Mouse (Mus musculus): ENCODE measurements at regions not wholly inside any gene's neighbourhood (a gene's known extent, or its start where the extent isn't known, plus 50 kb on each side); places are given as distances from the start of the nearest gene placed in this dataset.
A peak's percentile ranks its signal among the peaks of the same experiment; 100 is the strongest.

GRCm38 (mm10) chr9:113381591-113382110 lies 326.4 kb downstream of the Pdcd6ip start:
- in situ Hi-C loops (cut with MboI; ENCODE audit: low pct_unique_long_range_greater_than_20kb) = no loop called here
- ATAC-seq (no peak), DNase-seq (ENCODE audit: low read depth, low spot score) (no peak)
- H3K27me3 ChIP-seq = no peaks in the 10 kb centered on the region
- POLR2A ChIA-PET = no interaction called here
- TF ChIP-seq CTCF (IDR thresholded peaks at IDR 0.05) = no peak
- CTCF ChIA-PET = no interaction called here

GRCm38 (mm10) chr9:113380408-113381129 lies 327.5 kb downstream of the Pdcd6ip start:
- ChIA-PET POLR2A (interaction anchor here (0.5 kb wide), 1 partner anchor 721 kb away, joined by 4 read pairs; no protein-coding TSS in a partner anchor), CTCF (no interaction called here)
- in situ Hi-C loops (cut with MboI; ENCODE audit: low pct_unique_long_range_greater_than_20kb) = no loop called here
- no peak for TF ChIP-seq CTCF (IDR thresholded peaks at IDR 0.05)
- no peaks in the 10 kb centered on the region for H3K27me3 ChIP-seq
- no peak for DNase-seq (ENCODE audit: low read depth, low spot score)
- no peak for ATAC-seq

- no peak for TF ChIP-seq CTCF (IDR thresholded peaks at IDR 0.05)
- in situ Hi-C loops (cut with MboI; ENCODE audit: low pct_unique_long_range_greater_than_20kb) = no loop called here
- no peaks in the 10 kb centered on the region for H3K27me3 ChIP-seq
- ChIA-PET POLR2A (no interaction called here), CTCF (no interaction called here)
- DNase-seq (ENCODE audit: low read depth, low spot score) (peak; percentile 46), ATAC-seq (peak; percentile 96)
These were observed 329.5 kb downstream of the Pdcd6ip start for GRCm38 (mm10) chr9:113378525-113378924.

- DNase-seq (ENCODE audit: low read depth, low spot score) = no peak
- TF ChIP-seq CTCF (IDR thresholded peaks at IDR 0.05) = no peak
- H3K27me3 ChIP-seq = no peaks in the 10 kb centered on the region
- CTCF ChIA-PET = no interaction called here
- ATAC-seq = no peak
- POLR2A ChIA-PET = no interaction called here
- in situ Hi-C loops (cut with MboI; ENCODE audit: low pct_unique_long_range_greater_than_20kb) = no loop called here
These were observed 336.2 kb downstream of the Pdcd6ip start for GRCm38 (mm10) chr9:113371718-113372306.

- no peak for TF ChIP-seq CTCF (IDR thresholded peaks at IDR 0.05)
- ChIA-PET POLR2A (no interaction called here), CTCF (interaction anchor here (1.0 kb wide), 1 partner anchor 26 kb away, joined by 3 read pairs; no protein-coding TSS in a partner anchor)
- no peak for DNase-seq (ENCODE audit: low read depth, low spot score)
- no peak for ATAC-seq
- no peaks in the 10 kb centered on the region for H3K27me3 ChIP-seq
- in situ Hi-C loops (cut with MboI; ENCODE audit: low pct_unique_long_range_greater_than_20kb) = no loop called here
These were observed 360.1 kb downstream of the Pdcd6ip start for GRCm38 (mm10) chr9:113347942-113348341.

- H3K27me3 ChIP-seq = no peaks in the 10 kb centered on the region
- no peak for TF ChIP-seq CTCF (IDR thresholded peaks at IDR 0.05)
- CTCF ChIA-PET = no interaction called here
- POLR2A ChIA-PET = no interaction called here
- ATAC-seq (no peak), DNase-seq (ENCODE audit: low read depth, low spot score) (no peak)
- in situ Hi-C loops (cut with MboI; ENCODE audit: low pct_unique_long_range_greater_than_20kb) = no loop called here
These were observed 361.5 kb downstream of the Pdcd6ip start for GRCm38 (mm10) chr9:113346531-113346930.

GRCm38 (mm10) chr9:113342131-113342530 lies 365.9 kb downstream of the Pdcd6ip start:
- ATAC-seq (no peak), DNase-seq (ENCODE audit: low read depth, low spot score) (no peak)
- in situ Hi-C loops (cut with MboI; ENCODE audit: low pct_unique_long_range_greater_than_20kb) = no loop called here
- TF ChIP-seq CTCF (IDR thresholded peaks at IDR 0.05) = no peak
- H3K27me3 ChIP-seq = no peaks in the 10 kb centered on the region
- POLR2A ChIA-PET = no interaction called here
- CTCF ChIA-PET = no interaction called here

- in situ Hi-C loops (cut with MboI; ENCODE audit: low pct_unique_long_range_greater_than_20kb) = no loop called here
- no peak for TF ChIP-seq CTCF (IDR thresholded peaks at IDR 0.05)
- ChIA-PET POLR2A (interaction anchor here (1.1 kb wide), 1 partner anchor 9 kb away, joined by 3 read pairs; no protein-coding TSS in a partner anchor), CTCF (no interaction called here)
- DNase-seq (ENCODE audit: low read depth, low spot score) (peak; percentile 9), ATAC-seq (peak; percentile 56)
- no peaks in the 10 kb centered on the region for H3K27me3 ChIP-seq
These were observed 367.2 kb downstream of the Pdcd6ip start for GRCm38 (mm10) chr9:113340838-113341237.

GRCm38 (mm10) chr9:113340036-113340435 lies 368.0 kb downstream of the Pdcd6ip start:
- TF ChIP-seq CTCF (IDR thresholded peaks at IDR 0.05) = no peak
- DNase-seq (ENCODE audit: low read depth, low spot score) (no peak), ATAC-seq (no peak)
- in situ Hi-C loops (cut with MboI; ENCODE audit: low pct_unique_long_range_greater_than_20kb) = no loop called here
- no peaks in the 10 kb centered on the region for H3K27me3 ChIP-seq
- ChIA-PET CTCF (no interaction called here), POLR2A (no interaction called here)

- POLR2A ChIA-PET = no interaction called here
- TF ChIP-seq CTCF (IDR thresholded peaks at IDR 0.05) = no peak
- in situ Hi-C loops (cut with MboI; ENCODE audit: low pct_unique_long_range_greater_than_20kb) = no loop called here
- ATAC-seq (no peak), DNase-seq (ENCODE audit: low read depth, low spot score) (no peak)
- CTCF ChIA-PET = no interaction called here
- H3K27me3 ChIP-seq = no peaks in the 10 kb centered on the region
These were observed 383.6 kb downstream of the Pdcd6ip start for GRCm38 (mm10) chr9:113324489-113324888.

GRCm38 (mm10) chr9:113309707-113310574 lies 398.1 kb downstream of the Pdcd6ip start:
- H3K27me3 ChIP-seq = no peaks in the 10 kb centered on the region
- POLR2A ChIA-PET = no interaction called here
- TF ChIP-seq CTCF (IDR thresholded peaks at IDR 0.05) = no peak
- in situ Hi-C loops (cut with MboI; ENCODE audit: low pct_unique_long_range_greater_than_20kb) = no loop called here
- DNase-seq (ENCODE audit: low read depth, low spot score) = no peak
- CTCF ChIA-PET = no interaction called here
- ATAC-seq = no peak
